Mouse (Mus musculus): ENCODE results near the gene Mkln1. TPM values are rescaled to one million over a fixed set of nuclear protein-coding genes. Genes with fewer than 3 reads are reported as not detected.

The Mkln1 gene
- total RNA-seq (2018; cell fraction: chromatin; rRNA removed), result 100 to 1,000 TPM; 335 to 512 (median 411) TPM
- total RNA-seq (2018; cell fraction: cytosol; rRNA removed), result 100 to 1,000 TPM; 119 to 166 (median 144) TPM
- total RNA-seq (2018; cell fraction: nucleus; rRNA removed), result 100 to 1,000 TPM; 119 to 314 (median 195) TPM
- polyA plus RNA-seq (2018), result 118 to 145 TPM (median 136 TPM) in 3 replicates

- H3K79me2 ChIP-seq (ENCODE audit: inconsistent target), result peaks cover 45% of the 10 kb centered on the region
- H3K36me3 ChIP-seq (ENCODE audit: inconsistent target), result no peaks in the 10 kb centered on the region
- H3K27ac ChIP-seq, result peak within 1 kb of the TSS; percentile 46
- H3K4me3 ChIP-seq (ENCODE audit: inconsistent target), result peak within 1 kb of the TSS; percentile 70
- under 1% methylated on average over 58 of the region's 65 CpGs for WGBS (ENCODE audit: missing documents)
These were observed at the start of gene Mkln1 for GRCm38 (mm10) chr6:31398431-31399205. Gene Mkln1 (plus strand): TSS chr6:31398735.

GRCm38 (mm10) chr6:31356444-31357191, 41.9 kb upstream of the Mkln1 start:
- H3K79me2 ChIP-seq (ENCODE audit: inconsistent target), result no peaks in the 10 kb centered on the region
- no peak overlapping the region for H3K4me3 ChIP-seq (ENCODE audit: inconsistent target)
- H3K36me3 ChIP-seq (ENCODE audit: inconsistent target), result no peaks in the 10 kb centered on the region
- WGBS (ENCODE audit: missing documents), result 77% methylated on average over 26 of the region's 26 CpGs
- H3K27ac ChIP-seq, result no peak overlapping the region

- Histone ChIP-seq H3K27ac (no peak overlapping the region), H3K36me3 (ENCODE audit: inconsistent target) (no peaks in the 10 kb centered on the region), H3K79me2 (ENCODE audit: inconsistent target) (no peaks in the 10 kb centered on the region), H3K4me3 (ENCODE audit: inconsistent target) (no peak overlapping the region)
- 66% methylated on average over 4 of the region's 4 CpGs for WGBS (ENCODE audit: missing documents)
These were observed 41.2 kb upstream of the Mkln1 start for GRCm38 (mm10) chr6:31357286-31357685.

GRCm38 (mm10) chr6:31362617-31363016, 35.9 kb upstream of the Mkln1 start:
- Histone ChIP-seq H3K36me3 (ENCODE audit: inconsistent target) (no peaks in the 10 kb centered on the region), H3K4me3 (ENCODE audit: inconsistent target) (no peak overlapping the region), H3K27ac (no peak overlapping the region), H3K79me2 (ENCODE audit: inconsistent target) (no peaks in the 10 kb centered on the region)
- WGBS (ENCODE audit: missing documents), result 96% methylated on average over 11 of the region's 11 CpGs

DNA sequence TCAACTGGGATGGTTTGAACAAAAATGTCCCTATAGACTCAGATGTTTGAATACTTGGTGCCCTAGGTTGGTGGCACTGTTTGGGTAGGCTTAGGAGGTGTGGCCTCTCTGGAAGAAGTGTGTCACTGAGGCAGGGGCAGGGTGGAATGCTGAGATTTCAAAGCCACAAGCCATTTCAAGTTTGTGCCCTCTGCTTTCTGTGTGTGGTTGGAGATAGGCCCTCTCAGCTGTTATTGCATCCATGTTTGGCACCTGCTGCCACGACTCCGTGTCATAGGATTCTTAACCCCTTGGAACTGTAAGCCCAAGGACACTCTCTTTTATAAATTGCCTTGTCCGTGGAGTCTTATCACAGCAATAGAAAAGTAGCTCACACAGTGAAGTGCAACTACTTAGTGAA, 34.1 kb upstream of the Mkln1 start:
- 100% methylated on average over 3 of the region's 3 CpGs for WGBS (ENCODE audit: missing documents)
- Histone ChIP-seq H3K36me3 (ENCODE audit: inconsistent target) (no peaks in the 10 kb centered on the region), H3K79me2 (ENCODE audit: inconsistent target) (no peaks in the 10 kb centered on the region), H3K4me3 (ENCODE audit: inconsistent target) (no peak overlapping the region), H3K27ac (no peak overlapping the region)

DNA sequence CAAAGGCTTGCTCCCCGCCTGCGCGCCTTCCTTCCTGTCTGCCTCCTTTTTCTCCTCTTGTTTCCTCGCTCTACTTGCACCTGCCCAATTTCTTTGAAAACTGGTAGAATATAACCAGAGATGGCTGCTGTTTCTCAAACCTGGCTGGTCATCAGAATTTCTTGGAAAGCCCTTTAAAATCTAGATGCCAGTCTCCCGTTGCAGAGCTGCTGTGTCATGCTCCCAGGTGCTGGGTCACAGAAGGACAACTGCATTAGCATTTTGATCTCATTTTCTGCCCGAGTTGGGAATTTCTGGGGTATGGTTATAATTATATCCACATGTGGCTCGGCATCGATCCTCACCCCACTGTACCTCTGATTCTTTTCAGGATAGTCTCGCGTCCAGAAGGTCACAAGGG, 30.6 kb upstream of the Mkln1 start:
- no peaks in the 10 kb centered on the region for H3K79me2 ChIP-seq (ENCODE audit: inconsistent target)
- H3K4me3 ChIP-seq (ENCODE audit: inconsistent target), result no peak overlapping the region
- H3K36me3 ChIP-seq (ENCODE audit: inconsistent target), result no peaks in the 10 kb centered on the region
- no peak overlapping the region for H3K27ac ChIP-seq
- 87% methylated on average over 10 of the region's 10 CpGs for WGBS (ENCODE audit: missing documents)

- 100% methylated on average over 1 of the region's 1 CpGs for WGBS (ENCODE audit: missing documents)
These were observed 30.0 kb upstream of the Mkln1 start for GRCm38 (mm10) chr6:31368559-31368958.

DNA sequence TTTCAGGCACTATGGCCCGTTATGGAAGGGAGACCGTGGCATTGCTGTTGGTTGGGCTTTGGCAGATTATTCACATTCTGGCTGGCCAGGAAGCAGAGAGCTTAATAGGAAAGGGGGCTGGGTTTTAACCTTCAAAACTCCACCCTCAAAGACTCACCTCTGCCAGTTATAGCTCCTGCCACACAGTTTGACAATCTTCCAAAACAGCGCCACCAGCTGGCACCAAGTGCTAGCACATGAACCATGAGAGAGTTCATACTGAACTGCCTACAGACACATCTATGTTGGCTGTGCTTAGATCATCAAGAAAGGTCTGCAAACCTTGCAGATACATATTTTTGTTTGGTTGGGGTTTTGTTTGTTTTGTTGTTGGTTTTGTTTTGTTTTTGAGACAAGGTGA, 28.7 kb upstream of the Mkln1 start:
- 84% methylated on average over 3 of the region's 3 CpGs for WGBS (ENCODE audit: missing documents)
- Histone ChIP-seq H3K36me3 (ENCODE audit: inconsistent target) (no peaks in the 10 kb centered on the region), H3K79me2 (ENCODE audit: inconsistent target) (no peaks in the 10 kb centered on the region), H3K4me3 (ENCODE audit: inconsistent target) (no peak overlapping the region), H3K27ac (no peak overlapping the region)

More at GRCm38 (mm10) chr6:31368559-31368958, 30.0 kb upstream of the Mkln1 start:
- Histone ChIP-seq H3K4me3 (ENCODE audit: inconsistent target) (no peak overlapping the region), H3K36me3 (ENCODE audit: inconsistent target) (no peaks in the 10 kb centered on the region), H3K79me2 (ENCODE audit: inconsistent target) (no peaks in the 10 kb centered on the region), H3K27ac (no peak overlapping the region)

DNA sequence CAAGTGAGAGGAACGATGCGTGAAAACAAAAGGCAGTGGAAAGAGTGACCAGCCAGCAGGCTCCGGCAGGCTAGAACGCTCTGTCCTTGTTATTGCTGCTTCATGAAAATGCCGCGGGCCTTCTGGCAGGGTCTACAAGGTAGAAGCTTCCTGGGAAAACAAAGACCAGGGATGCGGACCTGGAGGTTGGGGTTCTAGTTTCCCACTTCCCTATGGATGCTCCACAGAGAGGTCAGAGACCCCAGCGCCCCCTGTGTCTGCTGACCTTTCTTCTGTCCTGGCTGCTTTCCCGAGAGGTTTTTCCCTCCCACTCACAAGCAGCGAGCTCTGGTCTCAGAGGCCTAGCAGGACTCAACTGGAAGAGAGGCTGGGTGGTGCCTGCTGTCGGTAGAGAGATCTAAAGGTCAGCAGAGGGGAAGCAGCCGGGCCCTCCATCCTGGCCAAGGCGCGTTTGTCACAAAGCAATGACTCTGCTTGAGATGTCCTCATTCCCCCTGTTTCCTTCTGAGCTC, 27.9 kb upstream of the Mkln1 start:
- 94% methylated on average over 14 of the region's 14 CpGs for WGBS (ENCODE audit: missing documents)
- H3K36me3 ChIP-seq (ENCODE audit: inconsistent target), result no peaks in the 10 kb centered on the region
- no peak overlapping the region for H3K27ac ChIP-seq
- no peak overlapping the region for H3K4me3 ChIP-seq (ENCODE audit: inconsistent target)
- no peaks in the 10 kb centered on the region for H3K79me2 ChIP-seq (ENCODE audit: inconsistent target)

- no peak overlapping the region for H3K4me3 ChIP-seq (ENCODE audit: inconsistent target)
- no peaks in the 10 kb centered on the region for H3K79me2 ChIP-seq (ENCODE audit: inconsistent target)
- H3K27ac ChIP-seq, result no peak overlapping the region
- WGBS (ENCODE audit: missing documents), result 93% methylated on average over 3 of the region's 3 CpGs
- no peaks in the 10 kb centered on the region for H3K36me3 ChIP-seq (ENCODE audit: inconsistent target)
These were observed 27.4 kb upstream of the Mkln1 start for GRCm38 (mm10) chr6:31371140-31371539.

DNA sequence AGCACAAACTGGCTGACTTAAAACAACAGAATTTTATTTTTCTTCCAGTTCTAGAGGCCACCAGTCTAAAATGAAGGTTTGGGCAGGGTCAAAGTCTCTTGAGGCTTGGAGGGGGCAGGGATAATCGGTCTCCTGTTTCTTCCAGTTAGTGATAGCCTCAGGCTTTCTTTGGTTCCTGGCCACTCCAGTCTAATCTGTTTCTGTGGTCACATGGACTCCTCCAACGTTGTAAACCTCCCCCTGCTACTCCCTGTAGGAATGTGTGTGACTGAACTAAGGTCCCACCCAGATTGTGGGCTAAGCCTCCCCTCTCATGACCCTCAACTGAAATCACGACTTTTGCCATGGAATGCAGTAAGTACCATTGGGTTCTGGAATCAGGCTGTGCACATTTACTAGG, 25.9 kb upstream of the Mkln1 start:
- Histone ChIP-seq H3K79me2 (ENCODE audit: inconsistent target) (no peaks in the 10 kb centered on the region), H3K27ac (no peak overlapping the region), H3K4me3 (ENCODE audit: inconsistent target) (no peak overlapping the region), H3K36me3 (ENCODE audit: inconsistent target) (no peaks in the 10 kb centered on the region)
- 81% methylated on average over 3 of the region's 3 CpGs for WGBS (ENCODE audit: missing documents)

DNA sequence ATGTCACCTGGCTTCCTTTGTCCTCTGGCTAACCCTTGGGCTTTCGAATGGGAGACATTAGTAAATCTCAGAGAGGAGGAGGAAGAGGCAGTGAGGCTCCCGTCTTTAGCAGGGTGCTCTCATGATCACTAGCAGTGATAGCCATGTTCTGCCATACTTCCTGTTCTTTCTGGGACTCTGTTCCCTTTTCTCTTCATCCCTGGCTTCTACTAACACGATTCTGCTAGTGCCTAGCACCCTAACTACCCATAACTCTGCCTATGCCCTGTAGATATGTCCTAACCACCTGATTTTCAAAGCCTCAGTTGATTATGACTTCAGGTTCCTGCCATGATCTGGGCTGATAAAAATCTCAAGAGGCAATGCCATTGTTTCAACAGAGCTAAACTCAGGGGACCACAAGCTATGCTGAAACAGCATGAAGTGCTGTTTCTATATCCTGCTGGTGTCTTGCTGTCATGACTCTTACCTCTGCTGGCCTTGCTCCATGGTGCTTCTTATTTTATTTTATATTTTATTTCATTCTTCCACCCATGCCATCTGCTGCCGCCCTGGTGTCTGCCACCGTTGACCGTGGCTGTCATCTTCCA, 25.4 kb upstream of the Mkln1 start:
- Histone ChIP-seq H3K79me2 (ENCODE audit: inconsistent target) (no peaks in the 10 kb centered on the region), H3K27ac (no peak overlapping the region), H3K4me3 (ENCODE audit: inconsistent target) (no peak overlapping the region), H3K36me3 (ENCODE audit: inconsistent target) (no peaks in the 10 kb centered on the region)
- 28% methylated on average over 3 of the region's 6 CpGs for WGBS (ENCODE audit: missing documents)

DNA sequence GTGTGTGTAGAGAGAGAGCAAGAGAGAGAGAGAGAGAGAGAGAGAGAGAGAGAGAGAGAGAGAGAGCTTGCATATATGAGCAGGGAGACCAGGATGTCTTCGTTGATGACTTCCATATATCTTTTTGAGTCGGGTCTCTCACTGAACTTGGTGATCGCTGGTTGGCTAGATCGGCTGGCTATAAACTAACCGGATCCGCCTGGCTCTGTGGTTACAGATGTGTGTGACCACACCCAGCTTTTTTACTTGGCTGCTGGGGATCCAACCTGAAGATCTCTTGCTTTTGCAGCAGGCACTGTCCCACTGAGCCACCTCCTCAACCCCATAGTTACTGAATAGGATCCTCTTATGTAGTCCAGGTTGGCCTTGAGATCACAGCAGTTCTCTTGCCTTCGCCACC, 15.5 kb upstream of the Mkln1 start:
- WGBS (ENCODE audit: missing documents), result 96% methylated on average over 7 of the region's 7 CpGs
- Histone ChIP-seq H3K79me2 (ENCODE audit: inconsistent target) (no peaks in the 10 kb centered on the region), H3K4me3 (ENCODE audit: inconsistent target) (no peak overlapping the region), H3K27ac (no peak overlapping the region), H3K36me3 (ENCODE audit: inconsistent target) (no peaks in the 10 kb centered on the region)

- 86% methylated on average over 5 of the region's 5 CpGs for WGBS (ENCODE audit: missing documents)
- no peaks in the 10 kb centered on the region for H3K36me3 ChIP-seq (ENCODE audit: inconsistent target)
These were observed 13.7 kb upstream of the Mkln1 start for GRCm38 (mm10) chr6:31384794-31385193.

More at GRCm38 (mm10) chr6:31384794-31385193, 13.7 kb upstream of the Mkln1 start:
- Histone ChIP-seq H3K79me2 (ENCODE audit: inconsistent target) (no peaks in the 10 kb centered on the region), H3K27ac (no peak overlapping the region), H3K4me3 (ENCODE audit: inconsistent target) (no peak overlapping the region)

All from macrophage (primary cell).